Mouse (Mus musculus) heart, postnatal 0 days (tissue): Measurements from ENCODE around the gene Chd9. TPM values are rescaled to one million over a fixed set of nuclear protein-coding genes. Genes with fewer than 3 reads are reported as not detected.

Source experiments
- ATAC-seq: fragments of 200-750 bp; cut with Nextera tagmentation; 2 replicates; pipeline ENCODE4 v1.8.0; 2017; ENCODE audit warnings: low read depth, moderate number of reproducible peaks, moderate library complexity; ENCODE audit not compliant: insufficient read depth
- DNase-seq: peaks from one replicate; pipeline ENCODE4 v3.0.0-alpha.2; 2016; ENCODE audit warnings: low spot score
- H3K27ac ChIP-seq: fragments of 300-500 bp; sonication (generic); 2 replicates; pipeline ENCODE4 v1.5.1; 2014; ENCODE audit warnings: low read depth, mild to moderate bottlenecking
- H3K27me3 ChIP-seq: fragments of 300-500 bp; sonication (generic); 2 replicates; pipeline ENCODE4 v1.6.1; 2014; ENCODE audit warnings: low read length, mixed read lengths; ENCODE audit not compliant: control insufficient read depth, insufficient read depth
- H3K36me3 ChIP-seq: fragments of 300-500 bp; sonication (generic); replicated peaks from 2 replicates; pipeline ENCODE4 v1.6.1; 2014; ENCODE audit warnings: low read length, mixed read lengths; ENCODE audit not compliant: control insufficient read depth, insufficient read depth
- H3K4me1 ChIP-seq: fragments of 300-500 bp; sonication (generic); 2 replicates; pipeline ENCODE4 v1.6.1; 2014; ENCODE audit warnings: antibody characterized with exemption; ENCODE audit not compliant: control insufficient read depth, insufficient read depth
- H3K4me2 ChIP-seq: fragments of 300-500 bp; sonication (generic); 2 replicates; pipeline ENCODE4 v1.6.1; 2014; ENCODE audit warnings: low read depth, mild to moderate bottlenecking, low read length, moderate library complexity
- H3K4me3 ChIP-seq: fragments of 300-500 bp; sonication (generic); 2 replicates; pipeline ENCODE4 v1.5.1; 2014; ENCODE audit warnings: low read depth, low read length
- H3K9ac ChIP-seq: fragments of 300-500 bp; sonication (generic); replicated peaks from 2 replicates; pipeline ENCODE4 v1.6.1; 2014; ENCODE audit warnings: low read depth, low read length, mixed read lengths
- H3K9me3 ChIP-seq: fragments of 300-500 bp; sonication (generic); replicated peaks from 2 replicates; pipeline ENCODE4 v1.6.1; 2016; ENCODE audit warnings: low read length; ENCODE audit not compliant: control insufficient read depth
- CTCF ChIP-seq: IDR thresholded peaks from 2 replicates; pipeline ENCODE4 v1.5.1; 2016; ENCODE audit warnings: antibody characterized with exemption, control low read depth, low read depth
- EP300 ChIP-seq: IDR thresholded peaks from 2 replicates; pipeline ENCODE4 v1.6.1; 2016; ENCODE audit warnings: antibody characterized with exemption, low read depth
- WGBS: fragments of 180-500 bp; shearing (Covaris S2); extraction: QIAGEN DNeasy Blood & Tissue Kit; methylation state at CpG from one replicate; pipeline ENCODE4 v1.1.7; 2014; 5-methylcytosine and 5-hydroxymethylcytosine counted together
- polyA plus RNA-seq: library from polyadenylated mRNA; unstranded; fragments of >200 nt; fragmentation: Nextera tagmentation; extraction: Ambion mirVana; gene quantifications from 2 replicates; pipeline ENCODE4 v1.2.1, GENCODE M21; 2015
- total RNA-seq: library from RNA; depleted of rRNA; stranded (reverse); fragments of >200 nt; gene quantifications from 2 replicates; pipeline ENCODE4 v1.2.3, GENCODE M21; 2014; ENCODE audit warnings: low replicate concordance

Gene Chd9
- total and polyA plus RNA-seq, 2 experiments from 2014 or later, result 38.9 to 44.1 TPM

GRCm38 (mm10) chr8:90892579-90892919 lies 64.4 kb downstream of the Chd9 start:
- Histone ChIP-seq H3K9me3 (no peaks in the 10 kb centered on the region), H3K4me1 (no peaks in the 10 kb centered on the region), H3K4me2 (no peak overlapping the region), H3K4me3 (no peak overlapping the region), H3K36me3 (no peaks in the 10 kb centered on the region), H3K9ac (no peak overlapping the region), H3K27ac (no peak overlapping the region), H3K27me3 (no peaks in the 10 kb centered on the region)
- no peak for ATAC-seq
- WGBS, result 79% methylated on average over 5 of the region's 5 CpGs
- TF ChIP-seq CTCF (no peak), EP300 (no peak)
- DNase-seq, result no peak

- no peak overlapping the region for H3K4me3 ChIP-seq
- H3K4me1 ChIP-seq, result no peaks in the 10 kb centered on the region
- DNase-seq (no peak), ATAC-seq (no peak)
- H3K9me3 ChIP-seq, result no peaks in the 10 kb centered on the region
- TF ChIP-seq CTCF (no peak), EP300 (no peak)
- H3K27ac ChIP-seq, result no peak overlapping the region
- no peak overlapping the region for H3K4me2 ChIP-seq
- H3K27me3 ChIP-seq, result no peaks in the 10 kb centered on the region
- no peaks in the 10 kb centered on the region for H3K36me3 ChIP-seq
- 42% methylated on average over 14 of the region's 14 CpGs for WGBS
- no peak overlapping the region for H3K9ac ChIP-seq
Observed at GRCm38 (mm10) chr8:90894231-90894914, 66.2 kb downstream of the Chd9 start.

GRCm38 (mm10) chr8:90897343-90897742 lies 69.2 kb downstream of the Chd9 start:
- Histone ChIP-seq H3K4me3 (no peak overlapping the region), H3K9me3 (no peaks in the 10 kb centered on the region), H3K36me3 (no peaks in the 10 kb centered on the region), H3K4me2 (no peak overlapping the region), H3K27ac (no peak overlapping the region), H3K9ac (no peak overlapping the region), H3K4me1 (no peaks in the 10 kb centered on the region), H3K27me3 (no peaks in the 10 kb centered on the region)
- no peak for TF ChIP-seq EP300
- no peak for TF ChIP-seq CTCF
- whole genome bisulfite sequencing, result 75% methylated on average over 5 of the region's 5 CpGs
- DNase-seq (no peak), ATAC-seq (no peak)

- Histone ChIP-seq H3K9ac (no peak overlapping the region), H3K27ac (no peak overlapping the region), H3K4me1 (no peaks in the 10 kb centered on the region), H3K4me2 (no peak overlapping the region), H3K27me3 (no peaks in the 10 kb centered on the region), H3K4me3 (no peak overlapping the region), H3K9me3 (no peaks in the 10 kb centered on the region), H3K36me3 (no peaks in the 10 kb centered on the region)
- TF ChIP-seq EP300 (no peak), CTCF (no peak)
- no peak for DNase-seq
- 22% methylated on average over 6 of the region's 6 CpGs for WGBS
- ATAC-seq, result no peak
Observed at GRCm38 (mm10) chr8:90898578-90898977, 70.4 kb downstream of the Chd9 start.

GRCm38 (mm10) chr8:90902002-90902401 lies 73.8 kb downstream of the Chd9 start:
- Histone ChIP-seq H3K27ac (no peak overlapping the region), H3K9me3 (no peaks in the 10 kb centered on the region), H3K4me3 (no peak overlapping the region), H3K36me3 (no peaks in the 10 kb centered on the region), H3K9ac (no peak overlapping the region), H3K27me3 (no peaks in the 10 kb centered on the region), H3K4me1 (no peaks in the 10 kb centered on the region), H3K4me2 (no peak overlapping the region)
- ATAC-seq (no peak), DNase-seq (no peak)
- WGBS, result 59% methylated on average over 2 of the region's 2 CpGs
- TF ChIP-seq CTCF (no peak), EP300 (no peak)

- Histone ChIP-seq H3K9me3 (no peaks in the 10 kb centered on the region), H3K27me3 (no peaks in the 10 kb centered on the region), H3K4me2 (no peak overlapping the region), H3K4me3 (no peak overlapping the region), H3K27ac (no peak overlapping the region), H3K9ac (no peak overlapping the region), H3K4me1 (no peaks in the 10 kb centered on the region), H3K36me3 (no peaks in the 10 kb centered on the region)
- ATAC-seq (no peak), DNase-seq (no peak)
- WGBS, result 89% methylated on average over 2 of the region's 2 CpGs
- no peak for TF ChIP-seq CTCF
- TF ChIP-seq EP300, result no peak
Observed at GRCm38 (mm10) chr8:90904171-90904706, 76.1 kb downstream of the Chd9 start.
